Mouse (Mus musculus) midbrain, embryonic 10.5 days (tissue): ENCODE measurements around the gene Ripk4. TPM values are rescaled to one million over a fixed set of nuclear protein-coding genes. Genes with fewer than 3 reads are reported as not detected.

Experiments
- DNase-seq: peaks from one replicate; pipeline ENCODE4 v3.0.0-alpha.2; 2017; ENCODE audit warnings: low spot score
- H3K27ac ChIP-seq: fragments of 300-500 bp; sonication (generic); replicated peaks from 2 replicates; pipeline ENCODE4 v1.5.1; 2016; ENCODE audit warnings: mild to moderate bottlenecking
- H3K27me3 ChIP-seq: fragments of 300-500 bp; sonication (generic); 2 replicates; pipeline ENCODE4 v1.6.1; 2016; ENCODE audit warnings: low read depth, mild to moderate bottlenecking; ENCODE audit not compliant: poor library complexity, severe bottlenecking
- H3K36me3 ChIP-seq: fragments of 300-500 bp; sonication (generic); 2 replicates; pipeline ENCODE4 v1.6.1; 2016; ENCODE audit warnings: mild to moderate bottlenecking, moderate library complexity
- H3K4me1 ChIP-seq: fragments of 300-500 bp; sonication (generic); 2 replicates; pipeline ENCODE4 v1.6.1; 2016
- H3K4me3 ChIP-seq: fragments of 300-500 bp; sonication (generic); 2 replicates; pipeline ENCODE4 v1.5.1; 2016; ENCODE audit warnings: mild to moderate bottlenecking, moderate library complexity
- H3K9me3 ChIP-seq: fragments of 300-500 bp; sonication (generic); replicated peaks from 2 replicates; pipeline ENCODE4 v1.6.1; 2016; ENCODE audit warnings: mild to moderate bottlenecking
- WGBS: fragments of 180-500 bp; shearing (Covaris S2); methylation state at CpG from one replicate; pipeline ENCODE4 v1.1.7; 2016; 5-methylcytosine and 5-hydroxymethylcytosine counted together
- polyA plus RNA-seq: library from polyadenylated mRNA; unstranded; fragments of >200 nt; fragmentation: Nextera tagmentation; extraction: Ambion mirVana; gene quantifications from 2 replicates; pipeline ENCODE4 v1.2.1, GENCODE M21; 2016

The Ripk4 gene
- polyA plus RNA-seq, 1 experiment from 2014 or later = 1.5 TPM

DNA sequence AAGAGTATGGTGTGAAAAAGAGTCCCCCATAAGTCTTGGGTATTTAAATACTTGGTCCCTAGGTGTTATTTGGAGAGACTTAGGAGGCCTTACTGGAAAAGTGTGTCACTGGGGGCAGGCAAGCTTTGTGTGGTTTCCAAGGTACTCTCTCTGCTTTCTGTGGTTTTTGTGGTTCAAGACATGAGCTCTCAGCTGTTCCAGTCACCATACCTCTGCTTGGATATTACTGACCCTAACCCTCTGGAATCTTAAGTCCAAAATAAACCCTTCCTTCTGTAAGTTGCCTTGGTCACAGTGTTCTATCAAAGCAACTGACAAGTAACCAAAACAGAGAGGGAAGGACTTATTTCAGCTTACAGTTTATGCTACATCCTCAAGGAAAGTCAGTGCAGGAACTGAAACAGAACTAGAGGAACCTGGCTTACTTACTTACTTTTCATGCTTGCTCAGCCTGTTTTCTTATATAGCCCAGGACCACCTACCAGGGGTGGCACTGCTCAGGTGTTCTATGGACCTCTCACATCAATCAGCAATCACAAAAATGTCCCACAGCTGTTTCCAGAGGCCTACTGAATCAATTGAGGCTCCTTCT is 44.1 kb downstream of the Ripk4 start:
- Histone ChIP-seq H3K36me3 (no peaks in the 10 kb centered on the region), H3K27ac (no peak overlapping the region), H3K4me3 (no peak overlapping the region), H3K9me3 (no peaks in the 10 kb centered on the region), H3K27me3 (no peaks in the 10 kb centered on the region), H3K4me1 (no peaks in the 10 kb centered on the region)
- DNase-seq = no peak

DNA sequence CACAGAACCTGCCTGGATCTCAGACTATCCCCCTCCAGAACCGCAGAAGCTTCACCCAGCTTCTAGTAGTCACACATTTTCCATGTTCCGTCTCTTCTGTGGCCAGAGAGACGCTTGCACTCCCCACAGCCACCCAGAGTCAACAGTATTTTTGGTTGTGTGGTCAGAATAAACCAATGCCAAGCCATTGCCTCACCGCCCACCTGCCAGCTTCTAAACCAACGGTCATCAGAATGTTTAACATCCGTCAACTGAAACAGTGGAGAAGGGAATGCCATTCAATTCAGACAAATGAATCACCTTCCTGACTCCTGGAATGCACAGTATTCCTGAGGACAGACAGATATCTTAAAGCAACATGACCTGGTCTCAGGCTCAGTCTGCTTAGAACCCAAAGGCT is 47.0 kb downstream of the Ripk4 start:
- Histone ChIP-seq H3K27me3 (no peaks in the 10 kb centered on the region), H3K4me3 (no peak overlapping the region), H3K27ac (no peak overlapping the region), H3K4me1 (no peaks in the 10 kb centered on the region), H3K36me3 (no peaks in the 10 kb centered on the region), H3K9me3 (no peaks in the 10 kb centered on the region)
- WGBS = 87% methylated on average over 6 of the region's 6 CpGs
- DNase-seq = no peak

DNA sequence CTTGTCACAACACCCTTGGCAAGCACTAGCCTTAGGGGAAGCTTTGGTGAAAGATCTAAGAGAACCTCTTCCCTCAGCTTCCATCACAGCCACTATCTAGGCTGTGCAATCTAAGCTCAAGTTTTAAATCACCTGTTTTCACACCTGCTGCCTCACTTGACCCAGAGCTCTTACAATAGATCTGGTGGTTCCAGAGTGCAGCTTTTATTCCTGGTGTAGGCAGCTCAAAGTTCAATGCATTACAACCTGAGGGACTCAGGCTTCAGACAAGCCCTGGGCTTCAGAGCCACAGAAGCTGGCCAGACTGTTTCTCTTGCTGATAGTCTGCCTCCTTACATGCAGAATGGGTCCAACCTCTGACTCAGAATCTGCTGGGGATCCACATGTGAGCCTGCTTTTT is 51.5 kb downstream of the Ripk4 start:
- no peak for DNase-seq

DNA sequence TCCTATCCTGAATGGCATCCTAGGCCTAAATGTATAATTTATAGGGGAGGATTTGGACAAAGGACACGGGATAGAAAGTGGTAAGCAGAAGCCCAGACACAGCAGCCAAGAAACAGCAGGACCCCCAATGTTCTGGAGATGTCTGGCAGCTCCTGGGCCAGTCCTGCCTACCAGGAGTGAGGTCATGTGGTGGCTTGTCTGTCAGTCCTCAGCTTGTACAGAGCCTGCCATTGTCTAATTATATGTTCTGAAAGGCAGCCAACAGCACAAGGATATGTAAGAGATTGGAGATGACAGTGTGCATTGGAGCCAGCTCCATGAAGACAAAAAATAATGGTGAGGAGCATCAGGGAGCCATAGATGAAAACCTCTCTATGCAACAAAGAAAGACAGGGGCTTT is 61.7 kb downstream of the Ripk4 start:
- H3K9me3 ChIP-seq = no peaks in the 10 kb centered on the region
- DNase-seq = no peak
- WGBS = 76% methylated on average over 1 of the region's 1 CpGs

More for the DNA sequence above, 51.5 kb downstream of the Ripk4 start:
- Histone ChIP-seq H3K27ac (no peak overlapping the region), H3K9me3 (no peaks in the 10 kb centered on the region), H3K4me3 (no peak overlapping the region), H3K27me3 (no peaks in the 10 kb centered on the region), H3K4me1 (no peaks in the 10 kb centered on the region), H3K36me3 (no peaks in the 10 kb centered on the region)

DNA sequence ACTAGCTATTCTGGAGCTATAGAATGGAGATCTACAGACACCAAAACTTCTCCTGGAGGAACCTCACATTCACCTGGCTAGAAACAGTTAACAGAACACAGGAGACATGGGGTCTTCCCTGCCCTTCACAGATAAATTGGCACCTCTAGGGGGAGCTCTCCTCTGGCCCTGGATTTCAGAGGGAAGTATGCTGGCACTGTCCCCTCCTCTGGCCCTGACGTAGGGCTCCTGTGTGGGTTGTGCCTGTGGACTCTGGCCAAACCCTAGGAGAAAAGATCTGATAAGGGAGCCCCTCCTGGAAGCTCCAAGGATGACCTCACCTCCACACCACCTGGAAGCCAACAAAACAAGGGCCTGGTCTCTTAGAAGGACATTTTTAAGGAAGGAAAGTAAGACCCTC is 65.8 kb downstream of the Ripk4 start:
- no peak for DNase-seq
- no peaks in the 10 kb centered on the region for H3K4me1 ChIP-seq
- H3K36me3 ChIP-seq = no peaks in the 10 kb centered on the region
- 31% methylated on average over 1 of the region's 1 CpGs for WGBS
- no peaks in the 10 kb centered on the region for H3K9me3 ChIP-seq
- H3K27ac ChIP-seq = no peak overlapping the region
- H3K4me3 ChIP-seq = no peak overlapping the region
- no peaks in the 10 kb centered on the region for H3K27me3 ChIP-seq

More for the DNA sequence above, 61.7 kb downstream of the Ripk4 start:
- Histone ChIP-seq H3K4me3 (no peak overlapping the region), H3K36me3 (no peaks in the 10 kb centered on the region), H3K4me1 (no peaks in the 10 kb centered on the region), H3K27me3 (no peaks in the 10 kb centered on the region), H3K27ac (no peak overlapping the region)

- WGBS = 81% methylated on average over 4 of the region's 4 CpGs
- Histone ChIP-seq H3K27me3 (no peaks in the 10 kb centered on the region), H3K9me3 (no peaks in the 10 kb centered on the region), H3K27ac (no peak overlapping the region), H3K4me1 (no peaks in the 10 kb centered on the region), H3K4me3 (no peak overlapping the region), H3K36me3 (no peaks in the 10 kb centered on the region)
- no peak for DNase-seq
Observed at GRCm38 (mm10) chr16:97695709-97696108, 67.9 kb downstream of the Ripk4 start.

Other genes starting within 250 kb of the Ripk4 start
- not detected in 2 replicates for gene Fam3b, start 249.0 kb downstream of the Ripk4 start, polyA plus RNA-seq
- 0.15 and 0.24 TPM in 2 replicates for gene Tmprss2, start 152.6 kb downstream of the Ripk4 start, polyA plus RNA-seq
- gene Prdm15, start 88.1 kb upstream of the Ripk4 start, polyA plus RNA-seq = 13.4 and 14.8 TPM in 2 replicates
- 15.6 and 15.8 TPM in 2 replicates for gene C2cd2, start 198.8 kb upstream of the Ripk4 start, polyA plus RNA-seq
- gene Zbtb21, start 198.8 kb upstream of the Ripk4 start, polyA plus RNA-seq = 14.7 and 15.0 TPM in 2 replicates
- gene B230307C23Rik, start 233.5 kb upstream of the Ripk4 start, polyA plus RNA-seq = 20.1 and 20.6 TPM in 2 replicates